Mouse (Mus musculus): ENCODE measurements around the gene Rbpms2. TPM values are rescaled to one million over a fixed set of nuclear protein-coding genes. Genes with fewer than 3 reads are reported as not detected.

The Rbpms2 gene
- total RNA-seq, 2 experiments from 2014 or later = 9.6 TPM; not detected in 1

DNA sequence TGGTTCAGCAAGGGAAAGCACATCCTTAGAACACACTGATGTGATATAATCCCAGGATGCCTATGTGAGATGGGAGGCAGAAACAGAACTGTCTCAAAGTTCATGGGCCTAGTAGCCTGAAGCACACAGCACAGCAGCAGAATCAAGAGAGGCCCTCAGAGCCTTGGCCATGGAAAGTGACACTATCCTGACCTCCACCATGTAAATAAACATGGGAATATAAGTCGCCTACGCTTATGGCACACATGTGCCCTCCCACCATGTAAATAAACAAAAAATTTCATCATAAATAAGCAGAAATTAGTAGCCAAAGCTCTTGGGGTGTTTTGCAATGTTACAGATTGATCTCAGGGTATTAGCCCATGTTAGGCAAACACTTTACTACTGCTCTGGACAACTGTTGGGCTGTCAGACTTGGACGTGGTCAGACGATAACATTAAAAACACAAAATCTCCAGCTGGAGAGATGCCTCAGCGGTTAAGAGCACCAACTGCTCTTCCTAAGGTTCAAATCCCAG is 17.4 kb upstream of the Rbpms2 start:
- ATAC-seq (replicated peaks; ENCODE audit: low FRiP score, poor library complexity, severe bottlenecking) = no peak

- ATAC-seq (replicated peaks; ENCODE audit: low FRiP score, poor library complexity, severe bottlenecking) = no peak
Observed at GRCm38 (mm10) chr9:65613098-65613497, 16.4 kb upstream of the Rbpms2 start.

- ATAC-seq (replicated peaks; ENCODE audit: low FRiP score, poor library complexity, severe bottlenecking) = no peak
Observed at GRCm38 (mm10) chr9:65619311-65619710, 10.1 kb upstream of the Rbpms2 start.

- no peak for ATAC-seq (replicated peaks; ENCODE audit: low FRiP score, poor library complexity, severe bottlenecking)
Observed at GRCm38 (mm10) chr9:65621196-65621595, 8.3 kb upstream of the Rbpms2 start.

GRCm38 (mm10) chr9:65621666-65622065 is 7.8 kb upstream of the Rbpms2 start:
- ATAC-seq (replicated peaks; ENCODE audit: low FRiP score, poor library complexity, severe bottlenecking) = no peak

GRCm38 (mm10) chr9:65622826-65623225 is 6.6 kb upstream of the Rbpms2 start:
- ATAC-seq (replicated peaks; ENCODE audit: low FRiP score, poor library complexity, severe bottlenecking) = no peak

DNA sequence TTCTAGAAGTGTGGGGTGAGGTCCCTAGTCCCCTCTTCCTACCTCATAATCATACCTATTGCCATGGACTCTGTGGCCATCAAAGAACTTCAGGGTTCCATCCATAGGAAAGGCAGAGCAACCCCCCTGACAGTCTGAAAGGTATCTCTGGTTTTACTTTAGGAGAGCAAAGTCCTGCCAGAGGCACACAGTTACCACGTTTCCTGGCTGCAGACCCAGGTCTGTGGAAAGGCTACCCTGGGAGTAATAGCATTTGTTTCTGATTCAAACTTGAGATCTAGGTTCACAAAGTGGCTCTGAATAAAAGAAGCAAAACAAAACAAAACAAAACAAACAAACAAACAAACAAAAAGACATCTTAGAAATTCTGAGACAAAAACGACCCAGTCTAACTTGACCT is 5.2 kb upstream of the Rbpms2 start:
- ATAC-seq (replicated peaks; ENCODE audit: low FRiP score, poor library complexity, severe bottlenecking) = no peak

DNA sequence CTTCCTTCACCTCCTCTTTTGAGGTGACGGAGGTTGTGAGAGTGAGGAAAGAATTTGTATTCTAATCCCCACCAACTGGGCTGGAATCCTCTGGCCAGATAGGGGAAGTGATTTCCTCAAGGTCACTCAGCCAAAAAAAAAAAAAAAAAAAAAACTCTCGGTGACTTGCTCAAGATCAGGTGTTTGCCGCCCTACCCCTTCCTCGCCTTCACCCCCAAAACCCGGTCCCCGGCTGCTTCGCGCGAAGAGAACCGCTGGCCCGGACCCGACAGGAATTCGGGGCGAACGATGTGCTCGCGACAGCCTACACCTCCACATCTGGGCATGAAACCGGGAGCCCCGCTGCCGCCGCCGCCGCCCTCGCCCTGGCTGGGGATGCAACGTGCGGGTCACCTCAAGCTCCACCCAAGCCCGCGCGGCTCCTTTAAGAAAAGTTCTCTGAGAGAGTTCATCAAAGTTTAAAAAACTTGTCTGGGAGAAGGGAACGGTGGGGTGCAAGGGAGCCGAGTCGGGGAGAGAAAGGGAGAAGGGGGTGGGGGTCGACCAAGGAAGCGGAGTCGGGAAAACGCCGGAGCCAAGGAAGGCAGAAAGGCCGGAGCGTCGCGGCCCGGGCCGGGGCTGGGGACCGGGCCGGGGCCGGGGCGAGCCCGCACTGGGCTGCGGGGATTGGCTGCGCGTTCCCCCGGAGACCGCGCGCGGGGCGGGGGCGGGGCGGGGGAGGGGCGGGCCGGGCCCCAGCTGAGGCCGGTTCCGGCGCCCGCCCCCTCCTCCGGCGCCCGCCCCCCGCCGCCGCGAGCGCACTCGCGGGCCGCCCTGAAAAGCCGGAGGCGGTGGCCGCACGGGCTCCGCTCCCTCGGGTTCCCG is 551 bp downstream of the Rbpms2 start:
- no peak for ATAC-seq (replicated peaks; ENCODE audit: low FRiP score, poor library complexity, severe bottlenecking)

GRCm38 (mm10) chr9:65630631-65631353 is 1.3 kb downstream of the Rbpms2 start:
- no peak for ATAC-seq (replicated peaks; ENCODE audit: low FRiP score, poor library complexity, severe bottlenecking)

DNA sequence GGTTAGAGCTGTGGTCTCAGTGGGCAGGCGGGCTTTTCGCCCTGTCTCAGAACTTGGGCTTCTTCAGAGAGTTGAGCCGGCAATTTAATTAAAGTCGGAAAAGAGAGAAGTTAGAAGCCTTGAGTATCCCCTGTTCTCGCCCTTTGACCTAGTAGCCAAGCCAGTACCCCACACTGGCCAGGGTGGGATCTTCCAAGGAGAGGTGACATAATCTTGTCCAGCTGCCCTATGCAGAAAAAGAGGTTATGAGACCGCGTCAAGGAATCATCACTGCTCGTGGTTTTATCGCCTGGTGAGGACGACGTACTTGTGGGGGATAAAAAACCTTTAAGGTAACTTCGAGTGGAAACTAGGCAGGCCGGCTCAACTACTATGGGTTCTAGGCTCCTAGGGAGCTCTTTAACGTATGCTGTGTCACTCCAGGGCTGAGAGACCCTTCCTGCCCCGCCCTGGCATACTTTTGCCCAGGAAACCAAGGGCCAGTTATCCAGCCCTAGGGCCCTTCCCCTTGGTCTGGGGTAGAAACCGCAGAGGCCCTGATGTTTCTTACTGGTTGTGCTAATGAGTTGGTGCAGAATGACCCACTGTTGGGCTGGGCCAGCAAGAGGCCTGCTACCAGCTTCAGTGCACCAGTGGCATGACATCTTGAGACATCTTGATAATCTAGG is 2.0 kb downstream of the Rbpms2 start:
- no peak for ATAC-seq (replicated peaks; ENCODE audit: low FRiP score, poor library complexity, severe bottlenecking)

DNA sequence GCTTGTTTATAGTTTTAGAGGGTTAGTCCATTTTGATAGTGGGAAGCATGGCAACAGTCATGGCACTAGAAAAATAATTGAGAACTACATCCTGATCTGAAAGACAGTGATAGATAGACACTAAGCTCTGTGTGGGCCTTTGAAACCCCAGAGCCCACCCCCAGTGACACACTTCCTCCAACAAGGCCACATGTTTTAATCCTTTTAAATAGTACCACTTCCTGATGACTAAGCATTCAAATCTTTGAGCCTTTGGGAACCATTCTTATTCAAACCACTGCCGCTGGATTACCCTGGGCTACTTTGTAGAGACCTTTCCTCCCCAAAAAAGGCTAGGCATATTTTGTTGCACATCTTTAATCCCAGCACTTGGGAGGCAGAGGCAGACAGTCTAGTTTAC is 6.3 kb downstream of the Rbpms2 start:
- no peak for ATAC-seq (replicated peaks; ENCODE audit: low FRiP score, poor library complexity, severe bottlenecking)

GRCm38 (mm10) chr9:65636926-65637325 is 7.5 kb downstream of the Rbpms2 start:
- ATAC-seq (replicated peaks; ENCODE audit: low FRiP score, poor library complexity, severe bottlenecking) = no peak

GRCm38 (mm10) chr9:65639065-65639464 is 9.6 kb downstream of the Rbpms2 start:
- ATAC-seq (replicated peaks; ENCODE audit: low FRiP score, poor library complexity, severe bottlenecking) = no peak

GRCm38 (mm10) chr9:65640838-65641410 is 11.5 kb downstream of the Rbpms2 start:
- no peak for ATAC-seq (replicated peaks; ENCODE audit: low FRiP score, poor library complexity, severe bottlenecking)

DNA sequence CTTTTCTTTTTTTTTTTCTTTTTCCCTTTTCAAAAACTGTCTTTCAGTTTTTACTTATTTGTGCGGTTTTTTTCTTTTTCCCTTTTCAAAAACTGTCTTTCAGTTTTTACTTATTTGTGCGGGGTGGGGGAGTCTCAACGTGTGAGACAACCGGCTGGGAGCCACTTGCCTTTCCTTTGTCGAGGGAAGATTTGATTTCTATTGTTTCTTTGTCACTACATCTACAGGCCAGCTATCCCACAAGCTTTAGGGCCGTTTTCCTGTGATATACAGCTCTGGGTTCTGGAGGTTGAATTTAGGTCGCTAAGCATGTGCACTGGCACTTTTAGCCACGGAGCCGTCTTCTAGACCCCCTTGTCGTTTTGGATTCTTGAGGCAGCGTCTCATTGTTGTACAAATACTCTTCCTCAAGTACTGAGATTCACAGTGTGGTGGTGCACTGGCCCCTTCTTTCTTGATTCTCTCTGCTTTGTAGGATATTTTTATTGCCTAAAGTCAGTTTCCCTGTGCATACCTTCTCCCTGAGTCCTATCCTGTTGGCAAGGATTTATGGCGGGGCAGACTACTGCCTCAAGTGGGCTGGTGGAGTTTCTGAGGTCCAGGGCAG is 12.1 kb downstream of the Rbpms2 start:
- no peak for ATAC-seq (replicated peaks; ENCODE audit: low FRiP score, poor library complexity, severe bottlenecking)

DNA sequence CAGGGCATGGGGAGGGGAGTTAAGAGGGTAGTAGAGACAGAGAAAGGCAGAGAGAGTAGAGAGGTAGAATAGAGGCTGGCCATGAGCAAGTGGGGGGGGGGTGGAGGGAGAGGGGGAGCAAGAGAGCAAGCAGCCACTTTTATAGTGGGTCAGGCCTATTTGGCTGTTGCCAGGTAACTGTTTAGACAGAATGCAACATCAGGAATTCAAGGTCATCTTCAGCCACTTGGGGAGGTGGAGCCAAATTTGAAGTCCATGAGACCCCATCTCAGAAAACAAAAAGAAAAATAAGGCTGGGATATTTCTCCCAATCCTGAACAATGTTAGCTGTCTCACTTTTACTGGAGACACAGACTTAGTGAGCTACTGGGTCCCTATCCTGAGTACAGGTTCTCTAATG is 13.1 kb downstream of the Rbpms2 start:
- ATAC-seq (replicated peaks; ENCODE audit: low FRiP score, poor library complexity, severe bottlenecking) = no peak

GRCm38 (mm10) chr9:65644960-65645359 is 15.5 kb downstream of the Rbpms2 start:
- ATAC-seq (replicated peaks; ENCODE audit: low FRiP score, poor library complexity, severe bottlenecking) = no peak

GRCm38 (mm10) chr9:65645984-65646383 is 16.5 kb downstream of the Rbpms2 start:
- ATAC-seq (replicated peaks; ENCODE audit: low FRiP score, poor library complexity, severe bottlenecking) = no peak

DNA sequence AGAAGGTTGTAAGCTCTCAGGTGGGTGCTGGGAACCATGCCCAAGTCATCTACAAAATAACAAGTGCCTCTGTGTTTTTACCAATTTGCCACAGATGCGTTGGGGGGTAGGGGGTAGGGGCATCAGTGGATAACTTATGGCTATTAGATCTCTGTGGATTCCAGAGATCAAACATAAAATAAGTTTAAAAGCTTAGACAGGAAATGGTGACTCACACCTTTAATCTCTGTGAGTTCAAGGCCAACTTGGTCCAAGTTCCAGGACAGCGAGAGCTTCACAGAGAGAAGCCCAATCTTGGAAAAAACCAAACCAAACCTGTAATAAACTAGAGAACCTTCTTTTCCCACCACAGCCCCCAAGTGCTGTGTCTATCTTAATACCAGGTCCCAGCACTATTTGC is 17.3 kb downstream of the Rbpms2 start:
- no peak for ATAC-seq (replicated peaks; ENCODE audit: low FRiP score, poor library complexity, severe bottlenecking)

DNA sequence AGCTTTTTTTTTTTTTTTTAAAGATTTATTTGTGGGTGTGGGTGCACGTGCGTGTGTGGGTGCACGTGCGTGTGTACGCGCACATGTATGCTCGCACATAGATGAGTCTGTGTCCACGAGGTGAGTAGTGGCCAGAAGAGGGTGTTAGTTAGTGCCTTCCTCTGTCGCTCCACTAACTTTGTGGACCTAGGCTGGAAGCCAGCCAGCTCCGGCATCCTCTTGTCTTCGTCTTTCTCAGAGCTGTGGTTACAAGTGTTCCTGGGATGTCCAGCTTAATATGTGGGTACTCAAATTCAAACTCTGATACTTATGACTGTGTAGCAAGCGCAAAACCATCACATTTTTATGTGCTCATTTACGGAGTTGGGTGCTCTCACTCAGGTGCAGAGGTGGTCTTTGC is 19.3 kb downstream of the Rbpms2 start:
- ATAC-seq (replicated peaks; ENCODE audit: low FRiP score, poor library complexity, severe bottlenecking) = no peak

All from erythroid progenitor cell, adult 5-6 weeks (primary cell).